Mouse (Mus musculus) midbrain, embryonic 11.5 days (tissue): ENCODE results near the gene Adgrb3. TPM values are rescaled to one million over a fixed set of nuclear protein-coding genes. Genes with fewer than 3 reads are reported as not detected.

Experiments
- ATAC-seq: fragments of 200-750 bp; cut with Nextera tagmentation; 2 replicates; pipeline ENCODE4 v1.8.0; 2017; ENCODE audit warnings: moderate TSS enrichment, moderate library complexity; ENCODE audit not compliant: low FRiP score
- DNase-seq: peaks from one replicate; pipeline ENCODE4 v3.0.0; 2015; ENCODE audit warnings: low spot score; ENCODE audit errors: missing footprints
- H3K27ac ChIP-seq: fragments of 300-500 bp; sonication (generic); 2 replicates; pipeline ENCODE4 v1.5.1; 2014; ENCODE audit warnings: low read depth, low read length
- H3K27me3 ChIP-seq: fragments of 300-500 bp; sonication (generic); 2 replicates; pipeline ENCODE4 v1.6.1; 2014; ENCODE audit warnings: mild to moderate bottlenecking, low read length, moderate library complexity, mixed read lengths; ENCODE audit not compliant: control insufficient read depth, insufficient read depth
- H3K36me3 ChIP-seq: fragments of 300-500 bp; sonication (generic); 2 replicates; pipeline ENCODE4 v1.6.1; 2014; ENCODE audit warnings: mild to moderate bottlenecking, low read length, moderate library complexity, mixed read lengths; ENCODE audit not compliant: control insufficient read depth, insufficient read depth
- H3K4me1 ChIP-seq: fragments of 300-500 bp; sonication (generic); 2 replicates; pipeline ENCODE4 v1.6.1; 2014; ENCODE audit warnings: low read length; ENCODE audit not compliant: control insufficient read depth, insufficient read depth
- H3K4me2 ChIP-seq: fragments of 300-500 bp; sonication (generic); 2 replicates; pipeline ENCODE4 v1.6.1; 2014; ENCODE audit warnings: mild to moderate bottlenecking, moderate library complexity
- H3K4me3 ChIP-seq: fragments of 300-500 bp; sonication (generic); 2 replicates; pipeline ENCODE4 v1.5.1; 2014; ENCODE audit warnings: low read depth, low read length
- H3K9ac ChIP-seq: fragments of 300-500 bp; sonication (generic); 2 replicates; pipeline ENCODE4 v1.6.1; 2014; ENCODE audit warnings: low read length
- H3K9me3 ChIP-seq: fragments of 300-500 bp; sonication (generic); 2 replicates; pipeline ENCODE4 v1.6.1; 2016; ENCODE audit warnings: low read length; ENCODE audit not compliant: control insufficient read depth
- WGBS: fragments of 180-500 bp; shearing (Covaris S2); extraction: QIAGEN DNeasy Blood & Tissue Kit; methylation state at CpG from one replicate; pipeline ENCODE4 v1.1.7; 2014; 5-methylcytosine and 5-hydroxymethylcytosine counted together
- polyA plus RNA-seq: library from polyadenylated mRNA; unstranded; fragments of >200 nt; fragmentation: Nextera tagmentation; extraction: Ambion mirVana; gene quantifications from 2 replicates; pipeline ENCODE4 v1.2.1, GENCODE M21; 2014

Adgrb3 gene
- polyA plus RNA-seq, 1 experiment from 2014 or later: 11.5 TPM

DNA sequence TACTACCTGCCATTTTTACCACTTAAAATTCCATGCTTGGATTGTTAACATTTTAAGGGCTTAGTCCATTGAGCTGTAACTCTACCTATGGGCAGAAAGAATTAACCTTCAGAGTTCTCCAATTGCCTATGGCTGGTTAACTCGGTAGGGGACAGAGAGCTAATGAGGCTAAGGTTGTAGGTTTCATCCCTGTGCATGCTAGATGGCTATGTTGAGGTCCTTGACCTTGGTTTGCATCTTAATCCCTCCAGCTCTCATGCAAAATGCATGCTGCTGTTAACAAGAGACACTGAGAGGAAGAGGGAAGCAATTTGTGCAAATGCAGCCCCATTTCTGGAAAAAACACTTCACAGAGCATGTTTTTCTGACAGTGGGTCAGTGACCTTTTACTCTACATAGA is 366.9 kb downstream of the Adgrb3 start:
- 31% methylated on average over 1 of the region's 1 CpGs for WGBS
- ATAC-seq (peak; percentile 55; the same call in 1 of the 2 replicates), DNase-seq (no peak)
- no peaks in the 10 kb centered on the region for H3K36me3 ChIP-seq
- no peaks in the 10 kb centered on the region for H3K4me1 ChIP-seq
- H3K9ac ChIP-seq: no peak overlapping the region
- H3K27ac ChIP-seq: no peak overlapping the region
- no peak overlapping the region for H3K4me2 ChIP-seq
- no peaks in the 10 kb centered on the region for H3K9me3 ChIP-seq
- H3K4me3 ChIP-seq: no peak overlapping the region
- no peaks in the 10 kb centered on the region for H3K27me3 ChIP-seq

DNA sequence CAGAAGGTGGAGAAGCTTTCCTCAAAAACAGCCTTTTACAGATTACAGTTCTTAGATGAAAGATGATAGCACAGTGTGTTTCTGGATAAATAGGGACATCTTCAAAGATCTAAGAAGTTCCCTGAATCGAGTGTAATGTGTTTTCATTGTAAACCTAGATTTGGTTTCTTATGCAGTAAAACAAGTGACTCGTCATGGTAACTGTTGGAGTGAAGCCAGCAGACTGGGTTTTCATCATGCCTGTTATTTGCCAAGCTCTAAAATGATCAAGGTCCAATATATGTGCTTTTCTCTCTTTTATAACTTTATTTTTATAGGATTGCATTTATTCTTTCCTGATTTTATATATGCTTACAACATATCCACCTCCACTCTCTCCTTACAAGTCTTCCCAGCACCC is 394.0 kb downstream of the Adgrb3 start:
- no peak overlapping the region for H3K9ac ChIP-seq
- WGBS: 78% methylated on average over 2 of the region's 2 CpGs
- no peak overlapping the region for H3K4me3 ChIP-seq
- ATAC-seq (no peak), DNase-seq (no peak)
- no peaks in the 10 kb centered on the region for H3K4me1 ChIP-seq
- H3K27me3 ChIP-seq: no peaks in the 10 kb centered on the region
- H3K36me3 ChIP-seq: no peaks in the 10 kb centered on the region
- no peak overlapping the region for H3K4me2 ChIP-seq
- no peaks in the 10 kb centered on the region for H3K9me3 ChIP-seq
- H3K27ac ChIP-seq: no peak overlapping the region

DNA sequence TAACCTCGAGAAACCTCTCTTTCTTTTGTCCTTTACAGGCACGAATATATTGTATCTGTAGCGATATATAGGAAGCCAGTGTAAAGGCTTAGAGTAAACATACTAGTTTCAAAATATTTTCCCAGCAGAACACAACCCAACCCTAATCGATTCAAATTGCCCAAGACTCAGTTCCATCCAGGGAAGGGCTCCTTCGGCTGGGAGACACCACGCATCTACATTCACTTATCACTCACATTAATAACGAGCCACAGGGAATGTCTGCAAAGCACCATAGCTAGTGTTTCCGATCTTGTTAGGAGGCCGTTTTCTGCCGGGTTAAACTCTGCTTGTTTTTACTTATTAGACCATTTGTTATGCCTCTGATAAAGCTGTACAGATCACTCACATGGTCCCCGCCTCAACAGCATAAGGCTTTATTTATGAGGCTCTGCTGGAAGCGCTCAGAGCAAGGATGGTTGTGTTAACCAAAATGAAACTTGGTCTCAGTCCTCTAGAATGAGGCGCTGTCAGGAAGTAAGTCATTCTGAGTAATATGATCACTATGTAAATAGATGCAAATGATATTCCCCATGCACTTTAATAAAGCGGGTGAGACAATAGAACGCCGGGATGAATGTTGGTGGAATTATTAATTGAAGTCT is 399.2 kb downstream of the Adgrb3 start:
- Histone ChIP-seq H3K4me2 (no peak overlapping the region), H3K9me3 (no peaks in the 10 kb centered on the region), H3K36me3 (no peaks in the 10 kb centered on the region), H3K4me3 (no peak overlapping the region), H3K27me3 (no peaks in the 10 kb centered on the region), H3K9ac (no peak overlapping the region), H3K4me1 (no peaks in the 10 kb centered on the region), H3K27ac (no peak overlapping the region)
- DNase-seq (no peak), ATAC-seq (no peak; the same call in 1 of the 2 replicates)
- WGBS: 83% methylated on average over 16 of the region's 16 CpGs

DNA sequence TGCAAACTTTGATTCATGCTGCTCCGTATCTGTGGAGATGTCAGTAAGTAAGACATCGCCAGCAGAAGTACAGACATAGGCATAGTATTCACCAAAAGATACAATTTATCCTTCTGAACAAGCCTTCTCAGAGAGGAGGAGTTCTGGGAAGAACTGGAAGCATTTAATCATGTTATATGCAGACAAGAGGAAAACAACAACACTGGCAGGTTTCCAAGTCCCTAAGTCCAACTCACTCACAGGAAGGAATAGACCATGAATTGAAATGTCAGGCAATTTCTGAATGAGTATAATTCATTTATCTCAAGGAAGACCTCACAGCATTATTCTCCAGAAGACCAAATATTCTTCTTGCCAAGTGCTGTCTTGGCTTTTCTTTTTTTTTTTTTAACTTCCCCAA is 408.8 kb downstream of the Adgrb3 start:
- no peak overlapping the region for H3K4me2 ChIP-seq
- no peak overlapping the region for H3K9ac ChIP-seq
- ATAC-seq (no peak), DNase-seq (no peak)
- H3K4me1 ChIP-seq: no peaks in the 10 kb centered on the region
- no peak overlapping the region for H3K4me3 ChIP-seq
- no peaks in the 10 kb centered on the region for H3K36me3 ChIP-seq
- H3K9me3 ChIP-seq: no peaks in the 10 kb centered on the region
- no peak overlapping the region for H3K27ac ChIP-seq
- WGBS: 85% methylated on average over 2 of the region's 2 CpGs
- H3K27me3 ChIP-seq: no peaks in the 10 kb centered on the region

DNA sequence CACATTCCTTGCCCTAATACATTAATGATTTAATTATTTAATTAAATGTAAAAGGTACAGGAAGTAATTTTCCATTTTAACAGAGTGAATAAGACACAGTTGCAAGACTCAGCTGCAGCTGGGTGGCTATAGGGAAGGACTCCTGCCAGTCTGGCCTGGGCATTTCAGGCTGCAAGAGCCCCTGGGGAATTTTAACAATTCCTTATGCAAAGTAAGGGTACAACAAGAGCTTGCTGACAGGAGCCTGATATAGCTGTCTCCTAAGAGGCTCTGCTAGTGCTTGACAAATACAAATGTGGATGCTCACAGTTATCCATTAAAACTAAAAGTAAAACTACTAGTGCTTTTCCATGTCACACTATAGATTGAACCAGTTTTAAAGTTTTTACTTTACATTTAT is 410.1 kb downstream of the Adgrb3 start:
- H3K27me3 ChIP-seq: no peaks in the 10 kb centered on the region
- no peak overlapping the region for H3K4me3 ChIP-seq
- DNase-seq (no peak), ATAC-seq (peak; percentile 46; the same call in 1 of the 2 replicates)
- no peak overlapping the region for H3K9ac ChIP-seq
- H3K27ac ChIP-seq: no peak overlapping the region
- H3K9me3 ChIP-seq: no peaks in the 10 kb centered on the region
- no peaks in the 10 kb centered on the region for H3K4me1 ChIP-seq
- H3K36me3 ChIP-seq: no peaks in the 10 kb centered on the region
- no peak overlapping the region for H3K4me2 ChIP-seq

DNA sequence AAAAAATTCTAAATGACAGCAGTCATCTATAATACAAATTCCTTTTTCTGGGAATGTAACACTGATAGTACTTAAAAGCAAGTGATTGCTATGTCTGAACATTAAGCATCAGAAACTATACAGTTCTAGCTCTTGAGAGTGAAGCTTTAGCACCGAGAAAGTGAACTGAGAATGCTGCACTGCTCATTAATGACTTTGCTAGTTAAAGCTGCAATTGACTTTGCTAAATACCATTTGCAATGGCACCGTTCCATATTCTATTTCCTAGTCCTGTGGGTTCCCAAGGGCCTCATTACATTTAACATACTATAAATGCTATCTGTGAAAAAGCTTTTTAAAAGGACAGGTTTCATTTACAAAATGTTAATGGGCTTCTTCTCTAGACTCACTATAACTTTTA is 414.4 kb downstream of the Adgrb3 start:
- no peaks in the 10 kb centered on the region for H3K9me3 ChIP-seq
- H3K36me3 ChIP-seq: no peaks in the 10 kb centered on the region
- 67% methylated on average over 2 of the region's 2 CpGs for WGBS
- no peak overlapping the region for H3K27ac ChIP-seq
- H3K27me3 ChIP-seq: no peaks in the 10 kb centered on the region
- H3K4me1 ChIP-seq: no peaks in the 10 kb centered on the region
- H3K4me2 ChIP-seq: no peak overlapping the region
- ATAC-seq (no peak), DNase-seq (no peak)
- no peak overlapping the region for H3K4me3 ChIP-seq
- no peak overlapping the region for H3K9ac ChIP-seq

DNA sequence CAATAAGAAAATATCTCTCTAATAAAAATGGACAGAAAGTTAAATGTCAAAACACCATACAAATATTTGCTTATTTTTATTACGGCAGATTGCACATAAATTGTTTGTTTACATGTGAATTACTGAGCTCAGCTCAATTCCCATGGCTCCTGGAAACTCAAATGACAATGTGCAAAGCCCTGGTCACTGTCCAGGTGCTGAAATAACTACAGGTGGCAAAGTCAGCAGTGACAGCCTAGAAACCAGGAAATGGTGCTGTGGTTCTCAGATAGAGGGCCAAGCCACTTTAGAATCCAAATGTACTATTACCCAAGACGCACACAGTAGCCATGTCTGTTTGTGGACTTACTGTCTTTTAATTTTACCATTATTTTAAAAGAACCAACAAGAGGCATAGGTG is 465.3 kb downstream of the Adgrb3 start:
- Histone ChIP-seq H3K36me3 (no peaks in the 10 kb centered on the region), H3K4me2 (no peak overlapping the region), H3K9ac (no peak overlapping the region), H3K9me3 (no peaks in the 10 kb centered on the region), H3K27me3 (no peaks in the 10 kb centered on the region), H3K27ac (no peak overlapping the region), H3K4me1 (no peaks in the 10 kb centered on the region), H3K4me3 (no peak overlapping the region)
- DNase-seq (no peak), ATAC-seq (no peak)
- 86% methylated on average over 2 of the region's 2 CpGs for WGBS

DNA sequence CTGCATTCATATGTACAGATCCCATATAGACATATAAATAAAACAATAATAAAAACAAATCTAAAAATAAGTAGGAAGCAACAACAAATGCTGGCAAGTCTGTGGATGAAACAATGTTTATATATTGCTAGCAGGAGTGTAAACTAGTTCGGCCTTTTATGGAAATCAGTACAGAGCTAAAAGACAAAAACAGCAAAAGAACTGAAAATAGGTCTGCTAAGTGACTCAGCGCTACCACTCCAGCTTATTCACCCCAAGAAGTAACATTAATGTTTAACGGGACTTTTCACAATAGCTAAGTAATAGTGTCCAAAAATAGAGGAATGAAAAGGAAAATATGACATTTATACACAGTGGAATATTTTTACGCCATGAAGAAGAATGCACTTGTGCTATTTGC is 471.0 kb downstream of the Adgrb3 start:
- Histone ChIP-seq H3K27ac (no peak overlapping the region), H3K9ac (no peak overlapping the region), H3K4me1 (no peaks in the 10 kb centered on the region), H3K4me3 (no peak overlapping the region), H3K27me3 (no peaks in the 10 kb centered on the region), H3K4me2 (no peak overlapping the region), H3K36me3 (no peaks in the 10 kb centered on the region), H3K9me3 (no peaks in the 10 kb centered on the region)
- DNase-seq: no peak
- WGBS: 94% methylated on average over 4 of the region's 4 CpGs
- no peak for ATAC-seq

DNA sequence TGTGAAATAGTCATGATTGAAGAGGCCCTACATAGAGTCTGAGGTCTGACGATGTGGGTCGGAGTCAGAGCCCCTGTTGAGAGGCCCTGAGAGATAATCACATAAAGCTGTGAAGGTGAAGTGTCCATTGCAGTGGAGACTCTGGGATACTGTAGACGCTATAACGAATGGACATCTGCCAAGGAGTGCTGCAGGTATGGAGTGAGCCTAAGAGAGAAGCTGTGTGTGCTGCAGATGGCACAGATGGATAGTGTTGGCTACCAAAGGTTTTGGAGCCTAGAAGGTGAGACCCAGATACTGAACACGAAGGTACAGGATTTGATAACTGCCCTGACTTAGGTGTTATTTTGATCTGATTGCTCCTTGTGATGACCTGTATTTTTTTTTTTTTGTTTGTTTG is 474.0 kb downstream of the Adgrb3 start:
- WGBS: 90% methylated on average over 5 of the region's 5 CpGs
- no peak for ATAC-seq
- no peak overlapping the region for H3K27ac ChIP-seq
- no peaks in the 10 kb centered on the region for H3K36me3 ChIP-seq
- no peaks in the 10 kb centered on the region for H3K27me3 ChIP-seq
- H3K9ac ChIP-seq: no peak overlapping the region
- no peak for DNase-seq
- no peaks in the 10 kb centered on the region for H3K9me3 ChIP-seq
- no peaks in the 10 kb centered on the region for H3K4me1 ChIP-seq
- no peak overlapping the region for H3K4me3 ChIP-seq
- H3K4me2 ChIP-seq: no peak overlapping the region

DNA sequence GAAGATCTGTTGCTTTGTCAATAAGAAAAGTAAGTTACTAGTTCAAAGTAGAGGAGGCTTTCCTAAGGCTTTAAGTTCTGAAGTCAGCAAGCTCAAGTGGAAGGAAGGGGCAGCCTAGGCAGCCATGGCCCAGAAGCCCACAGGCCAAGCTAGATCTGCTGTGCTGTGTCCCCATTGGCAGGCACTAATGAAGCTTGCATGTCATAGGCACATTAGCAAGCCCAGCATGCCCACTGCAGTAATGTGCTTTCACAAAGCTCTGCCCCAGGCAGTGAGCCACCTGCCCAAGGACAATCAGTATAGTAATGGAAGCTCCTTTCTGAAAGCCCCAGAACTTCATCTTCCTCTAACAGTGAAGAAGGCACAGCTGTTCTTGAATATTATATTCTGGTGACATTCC is 484.6 kb downstream of the Adgrb3 start:
- ATAC-seq (no peak), DNase-seq (no peak)
- Histone ChIP-seq H3K9ac (no peak overlapping the region), H3K4me2 (no peak overlapping the region), H3K36me3 (no peaks in the 10 kb centered on the region), H3K4me1 (no peaks in the 10 kb centered on the region), H3K4me3 (no peak overlapping the region), H3K27ac (no peak overlapping the region), H3K27me3 (no peaks in the 10 kb centered on the region), H3K9me3 (no peaks in the 10 kb centered on the region)
